Mouse (Mus musculus) CH12.LX (cell line): ENCODE data around the gene Adgrl3. TPM values are rescaled to one million over a fixed set of nuclear protein-coding genes. Genes with fewer than 3 reads are reported as not detected.

Source experiments
- DNase-seq: peaks from one replicate; pipeline ENCODE4 v3.0.0-alpha.2; 2013; ENCODE audit errors: extremely low read depth
- H3K27ac ChIP-seq: 2 replicates; pipeline ENCODE4 v1.5.1; 2012; ENCODE audit warnings: low read depth, mild to moderate bottlenecking, control low read depth, moderate library complexity; ENCODE audit not compliant: insufficient read depth
- H3K27me3 ChIP-seq: replicated peaks from 2 replicates; pipeline ENCODE3; 2012; ENCODE audit warnings: inconsistent platforms
- H3K36me3 ChIP-seq, 2 experiments: replicated peaks in 1 of 2; 2 replicates each; pipeline versions ENCODE3 to v1.6.1; 2012; ENCODE audit warnings: inconsistent platforms in 1 of 2, low read length in 1 of 2, mild to moderate bottlenecking in 1 of 2, mixed read lengths in 1 of 2, moderate library complexity in 1 of 2; ENCODE audit not compliant: control insufficient read depth in 1 of 2, insufficient read depth in 1 of 2
- H3K4me1 ChIP-seq, 2 experiments: 2 replicates each; pipeline ENCODE4 v1.6.1; 2012; ENCODE audit warnings: inconsistent platforms in 1 of 2, moderate library complexity in 1 of 2; ENCODE audit not compliant: insufficient read depth in 2 of 2, control insufficient read depth in 1 of 2
- H3K4me2 ChIP-seq: 2 replicates; pipeline ENCODE4 v1.6.1; 2012; ENCODE audit warnings: low read depth, mild to moderate bottlenecking, control low read depth; ENCODE audit not compliant: poor library complexity, insufficient read depth, severe bottlenecking
- H3K4me3 ChIP-seq, 3 experiments: fragments of 150-350 bp in 1 of 3; sonication (generic) in 1 of 3; replicated peaks in 1 of 3; 2 replicates each; pipeline versions ENCODE3 to v1.5.1; 2011 to 2012; ENCODE audit warnings: low read depth in 2 of 3, low read length in 2 of 3, mild to moderate bottlenecking in 2 of 3, moderate library complexity in 2 of 3, control low read depth in 1 of 3, improper control_type of control experiment in 1 of 3, inconsistent platforms in 1 of 3, mixed read lengths in 1 of 3; ENCODE audit not compliant: poor library complexity in 1 of 3
- H3K79me2 ChIP-seq: replicated peaks from 2 replicates; pipeline ENCODE4 v1.6.1; 2012; ENCODE audit warnings: mild to moderate bottlenecking, moderate library complexity; ENCODE audit not compliant: control insufficient read depth, poor library complexity, insufficient read depth, severe bottlenecking; ENCODE audit errors: extremely low read depth
- H3K9ac ChIP-seq: 2 replicates; pipeline ENCODE4 v1.6.1; 2012; ENCODE audit warnings: low read depth, mild to moderate bottlenecking, control low read depth, moderate library complexity; ENCODE audit not compliant: insufficient read depth
- H3K9me3 ChIP-seq: replicated peaks from 2 replicates; pipeline ENCODE3; 2012; ENCODE audit warnings: low read length, inconsistent platforms, mixed read lengths
- BHLHE40 ChIP-seq: IDR thresholded peaks from 2 replicates; pipeline ENCODE4 v1.6.1; 2011; ENCODE audit warnings: mild to moderate bottlenecking, low read depth, low read length, improper control_type of control experiment
- CTCF ChIP-seq, 2 experiments: IDR thresholded peaks in 1 of 2; conservative IDR thresholded peaks in 1 of 2; 2 replicates each; pipeline ENCODE4 v1.5.1; 2011 to 2012; ENCODE audit warnings: low read depth in 2 of 2, low read length in 2 of 2, improper control_type of control experiment in 1 of 2, inconsistent platforms in 1 of 2, mild to moderate bottlenecking in 1 of 2, moderate library complexity in 1 of 2
- E2F4 ChIP-seq: IDR thresholded peaks from 2 replicates; pipeline ENCODE4 v1.6.1; 2011; ENCODE audit warnings: low read depth, low read length, improper control_type of control experiment; ENCODE audit not compliant: insufficient replicate concordance
- IRF4 ChIP-seq: IDR thresholded peaks from 2 replicates; pipeline ENCODE4 v1.6.1; 2014; ENCODE audit warnings: low read depth, mild to moderate bottlenecking, inconsistent platforms, low read length, improper control_type of control experiment
- JUND ChIP-seq: conservative IDR thresholded peaks from 2 replicates; pipeline ENCODE4 v1.6.1; 2011; ENCODE audit warnings: low read depth, low read length, improper control_type of control experiment
- MAFK ChIP-seq: IDR thresholded peaks from 2 replicates; pipeline ENCODE4 v1.6.1; 2011; ENCODE audit warnings: low read length, improper control_type of control experiment; ENCODE audit not compliant: insufficient replicate concordance
- MXI1 ChIP-seq: IDR thresholded peaks from 2 replicates; pipeline ENCODE4 v1.6.1; 2011; ENCODE audit warnings: mild to moderate bottlenecking, low read depth, low read length, improper control_type of control experiment
- MYC ChIP-seq: IDR thresholded peaks from 2 replicates; pipeline ENCODE4 v1.6.1; 2011; ENCODE audit warnings: low read depth, mild to moderate bottlenecking, improper control_type of control experiment, low read length
- NRF1 ChIP-seq: IDR thresholded peaks from 2 replicates; pipeline ENCODE4 v1.6.1; 2014; ENCODE audit warnings: low read depth, mild to moderate bottlenecking, inconsistent platforms, low read length, improper control_type of control experiment, moderate library complexity
- POLR2A ChIP-seq: IDR thresholded peaks from 2 replicates; pipeline ENCODE4 v1.6.1; 2011; ENCODE audit warnings: low read depth, mild to moderate bottlenecking, improper control_type of control experiment, low read length
- POLR2AphosphoS2 ChIP-seq: IDR thresholded peaks from 2 replicates; pipeline ENCODE4 v1.6.1; 2011; ENCODE audit warnings: low read depth, low read length, improper control_type of control experiment
- RCOR1 ChIP-seq: conservative IDR thresholded peaks from 2 replicates; pipeline ENCODE4 v1.6.1; 2012; ENCODE audit warnings: low read depth, mild to moderate bottlenecking, inconsistent platforms, low read length, improper control_type of control experiment
- TBP ChIP-seq: conservative IDR thresholded peaks from 2 replicates; pipeline ENCODE4 v1.6.1; 2011; ENCODE audit warnings: low read depth, low read length, improper control_type of control experiment
- USF1 ChIP-seq: IDR thresholded peaks from 2 replicates; pipeline ENCODE4 v1.6.1; 2014; ENCODE audit warnings: low read depth, mild to moderate bottlenecking, inconsistent platforms, low read length, improper control_type of control experiment
- ZC3H11A ChIP-seq: IDR thresholded peaks from 2 replicates; pipeline ENCODE4 v1.6.1; 2012; ENCODE audit warnings: low read depth, mild to moderate bottlenecking, inconsistent platforms, low read length, improper control_type of control experiment
- dilution Hi-C: fragments of 300-500 bp; cut with MboI; formaldehyde crosslinking; loops from 2 replicates; pipeline ENCODE4 v1.14.3; 2020; ENCODE audit warnings: low sequenced_read_pairs; ENCODE audit not compliant: extremely low pct_unique_long_range_greater_than_20kb, extremely low pct_ligation_motif_present
- in situ Hi-C: fragments of 300-500 bp; cut with MboI; formaldehyde crosslinking; loops from 3 replicates; pipeline ENCODE4 v1.14.3; 2019; ENCODE audit warnings: low sequenced_read_pairs, low pct_ligation_motif_present, low pct_unique_long_range_greater_than_20kb, mixed read lengths
- polyA plus RNA-seq: library from polyadenylated mRNA; unstranded; fragments of >175 nt; gene quantifications from 2 replicates; pipeline ENCODE4 v1.2.1, GENCODE M21; 2012; ENCODE audit warnings: low read depth; ENCODE audit not compliant: insufficient read length
- total RNA-seq, 2 experiments: library from RNA; depleted of rRNA; stranded (reverse); fragments of 300-350 nt in 1 of 2; fragments of >200 nt in 1 of 2; gene quantifications; 2 replicates each; pipeline ENCODE4 v1.2.3; 2012 to 2014

Gene Adgrl3
- total and polyA plus RNA-seq, 3 experiments: 0.13 TPM; not detected in 2

GRCm38 (mm10) chr5:81344330-81344729 lies 324.4 kb downstream of the Adgrl3 start:
- no peak overlapping the region for H3K9ac ChIP-seq
- no peaks in the 10 kb centered on the region for H3K36me3 ChIP-seq
- H3K4me2 ChIP-seq: no peak overlapping the region
- no peaks in the 10 kb centered on the region for H3K27me3 ChIP-seq
- in situ Hi-C loops: no loop called here
- H3K79me2 ChIP-seq: no peaks in the 10 kb centered on the region
- H3K9me3 ChIP-seq: no peaks in the 10 kb centered on the region
- no peak overlapping the region for H3K27ac ChIP-seq
- TF ChIP-seq POLR2A: no peak
- TF ChIP-seq ZC3H11A: no peak
- TF ChIP-seq POLR2AphosphoS2: no peak
- no peak for TF ChIP-seq USF1
- TF ChIP-seq TBP: no peak
- TF ChIP-seq CTCF (conservative IDR thresholded peaks at IDR 0.05 in 1 of 2, IDR thresholded peaks at IDR 0.05 in 1 of 2; ENCODE audit: low read depth in 2 of 2, low read length in 2 of 2): no peak
- no peak for TF ChIP-seq MYC
- TF ChIP-seq, all 38 proteins: peak for 0
- no peak for DNase-seq
- Histone ChIP-seq H3K4me1 (no peaks in the 10 kb centered on the region), H3K4me3 (no peak overlapping the region)
- dilution Hi-C loops: no loop called here

GRCm38 (mm10) chr5:81345096-81345435 lies 325.1 kb downstream of the Adgrl3 start:
- H3K4me1 ChIP-seq: no peaks in the 10 kb centered on the region
- H3K9me3 ChIP-seq: no peaks in the 10 kb centered on the region
- H3K4me2 ChIP-seq: no peak overlapping the region
- no peaks in the 10 kb centered on the region for H3K36me3 ChIP-seq
- H3K79me2 ChIP-seq: no peaks in the 10 kb centered on the region
- no peak overlapping the region for H3K9ac ChIP-seq
- H3K4me3 ChIP-seq: no peak overlapping the region
- dilution Hi-C loops (no loop called here), in situ Hi-C loops (no loop called here)
- no peaks in the 10 kb centered on the region for H3K27me3 ChIP-seq
- DNase-seq: no peak
- H3K27ac ChIP-seq: no peak overlapping the region
- no peak for TF ChIP-seq BHLHE40
- TF ChIP-seq NRF1: no peak
- no peak for TF ChIP-seq POLR2AphosphoS2
- TF ChIP-seq MAFK: no peak
- TF ChIP-seq MXI1: no peak
- TF ChIP-seq USF1: no peak
- no peak for TF ChIP-seq MYC
- no peak for TF ChIP-seq E2F4
- no peak for TF ChIP-seq JUND
- TF ChIP-seq IRF4: no peak
- TF ChIP-seq RCOR1: no peak
- no peak for TF ChIP-seq CTCF (conservative IDR thresholded peaks at IDR 0.05 in 1 of 2, IDR thresholded peaks at IDR 0.05 in 1 of 2; ENCODE audit: low read depth in 2 of 2, low read length in 2 of 2)
